Mouse (Mus musculus): ENCODE data around the gene Ngef.
"Not testable (repeated sequence)": the region's sequence is repeated elsewhere in the genome, so short reads cannot be mapped to it uniquely, and the experiment has no call there.

Gene Ngef

DNA sequence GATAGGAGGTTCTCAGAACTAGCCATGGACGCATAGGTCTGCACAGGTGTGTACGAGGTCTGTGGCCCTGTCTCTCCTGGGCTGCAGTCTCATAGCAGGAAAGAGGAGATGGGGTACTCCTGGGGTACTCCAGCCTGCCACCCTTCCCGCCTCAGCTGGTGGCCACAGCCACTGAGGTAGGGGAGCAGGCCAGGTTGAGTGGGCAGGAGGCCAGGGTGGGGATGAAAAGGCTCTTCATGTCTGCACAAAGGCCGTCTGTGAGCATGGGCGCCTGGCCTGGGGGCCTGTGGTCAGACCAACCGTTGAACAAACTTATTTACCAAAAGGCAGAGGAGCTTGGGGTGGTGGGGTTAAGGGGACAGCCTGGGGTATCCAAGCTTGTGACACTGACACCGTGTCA, 101.8 kb downstream of the Ngef start:
- DNase-seq, result no peak

DNA sequence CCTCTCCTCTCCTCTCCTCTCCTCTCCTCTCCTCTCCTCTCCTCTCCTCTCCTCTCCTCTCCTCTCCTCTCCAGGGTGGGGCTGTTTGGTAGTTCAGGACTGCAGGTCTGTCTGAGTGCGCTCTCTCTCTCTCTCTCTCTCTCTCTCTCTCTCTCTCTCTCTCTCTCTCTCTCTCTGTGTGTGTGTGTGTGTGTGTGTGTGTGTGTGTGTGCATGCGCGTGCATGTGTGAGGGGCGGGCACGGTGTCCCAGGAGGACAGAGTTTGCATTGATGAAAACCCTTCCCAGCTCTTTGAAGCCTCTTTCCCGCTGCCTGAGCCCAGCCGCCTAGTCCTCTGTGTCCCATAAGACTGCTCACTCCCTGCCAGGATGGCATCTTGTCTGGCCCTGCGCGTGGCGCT, 103.7 kb downstream of the Ngef start, which contains the start of gene Snorc:
Gene Snorc, plus strand, starts transcription at position 301 of the 400 bp plus-strand sequence.
- DNase-seq, result not testable (repeated sequence)

DNA sequence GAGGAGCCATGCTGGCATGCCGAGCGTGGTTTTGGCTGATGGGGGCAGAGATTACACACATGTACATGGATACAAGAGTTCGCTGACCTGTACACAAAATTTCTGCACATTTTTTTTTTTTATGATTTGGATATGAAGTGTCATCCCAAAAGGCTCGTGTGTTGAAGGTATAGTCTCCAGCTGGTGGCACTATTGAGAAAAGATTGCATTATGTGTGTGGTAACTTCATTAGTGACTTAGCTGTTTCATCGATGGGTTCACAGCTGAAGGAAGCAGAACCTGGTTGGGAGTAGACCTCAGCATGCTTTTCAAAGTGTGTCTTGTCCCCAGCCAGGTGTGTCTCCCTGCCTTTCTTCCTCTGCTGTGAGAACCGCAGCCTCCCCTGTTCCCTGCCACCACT, 105.3 kb downstream of the Ngef start:
- no peak for DNase-seq

DNA sequence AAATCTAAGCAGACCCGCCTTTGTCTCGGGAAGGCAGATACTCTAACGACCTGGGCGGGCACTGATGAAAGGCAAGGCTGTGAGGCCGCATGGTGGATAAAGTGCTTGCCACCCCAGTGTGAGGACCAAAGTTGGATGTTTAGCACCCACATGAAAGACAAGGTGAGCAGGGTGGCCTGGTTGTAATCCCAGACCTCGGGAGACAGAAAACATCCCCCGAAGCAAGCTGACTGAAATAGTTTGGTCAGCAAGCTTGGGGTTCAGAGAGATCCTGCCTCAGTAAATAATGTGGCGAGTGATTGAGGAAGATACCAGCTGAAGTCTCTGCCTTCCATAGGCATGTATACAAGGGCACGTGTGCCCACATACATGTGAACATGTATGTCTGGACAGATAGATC, 106.2 kb downstream of the Ngef start:
- DNase-seq, result no peak

DNA sequence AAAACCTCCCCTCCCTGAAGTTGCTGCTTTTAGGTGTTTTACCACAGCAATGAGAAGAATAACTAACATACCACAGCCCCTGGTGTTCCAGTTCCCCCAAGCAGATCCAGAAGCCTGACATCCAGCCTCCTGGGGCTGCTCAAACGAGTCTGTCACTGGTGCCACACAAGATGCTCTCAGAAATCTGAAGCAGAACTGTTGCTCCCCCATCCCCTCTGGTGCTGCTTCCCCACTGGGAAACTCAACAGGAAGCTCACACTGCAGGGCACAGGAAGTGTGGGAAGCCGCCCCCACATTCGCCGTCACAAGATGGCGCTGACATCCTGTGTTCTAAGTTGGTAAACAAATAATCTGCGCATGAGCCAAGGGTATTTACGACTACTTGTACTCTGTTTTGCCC, 113.8 kb downstream of the Ngef start:
- not testable (repeated sequence) for DNase-seq

DNA sequence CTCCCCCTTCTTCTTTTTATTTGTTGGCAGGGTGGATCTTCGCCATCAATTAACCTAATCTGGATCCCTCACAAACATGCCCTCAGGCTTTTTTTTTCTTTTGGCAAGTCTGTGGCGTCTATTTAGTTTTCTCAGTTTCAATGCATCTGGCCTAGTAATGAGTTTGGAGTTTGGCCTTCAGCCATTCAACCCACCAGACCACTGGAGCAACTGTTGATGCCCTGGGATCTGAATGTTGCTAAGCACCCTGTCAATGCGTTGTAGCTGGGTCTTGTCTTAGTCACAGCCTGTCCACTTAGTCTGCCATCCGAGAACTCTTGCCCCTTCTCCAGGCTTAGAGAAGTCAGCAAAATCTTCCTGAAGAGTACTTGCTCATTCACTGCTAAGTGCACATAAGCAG, 115.6 kb downstream of the Ngef start:
- DNase-seq, result no peak

DNA sequence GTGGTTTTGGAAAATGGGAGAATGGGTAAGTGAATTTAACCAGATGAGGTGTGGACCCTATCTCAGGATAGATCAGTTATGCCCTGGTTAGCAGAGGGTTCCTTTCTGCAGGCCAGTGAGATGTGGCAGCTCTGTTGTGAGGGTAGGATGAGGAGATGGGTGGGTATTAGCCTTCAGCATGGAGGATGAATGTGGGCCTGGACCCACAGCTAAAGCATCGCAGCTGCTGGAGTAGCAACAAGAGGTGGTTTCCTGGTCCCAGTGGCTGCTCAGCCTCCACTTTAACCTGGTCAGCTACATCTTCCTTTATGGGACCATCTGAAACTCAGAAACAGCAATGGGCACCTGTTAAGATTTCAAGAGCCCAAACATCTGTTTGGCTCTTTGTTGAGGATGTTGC, 117.2 kb downstream of the Ngef start:
- DNase-seq, result no peak

DNA sequence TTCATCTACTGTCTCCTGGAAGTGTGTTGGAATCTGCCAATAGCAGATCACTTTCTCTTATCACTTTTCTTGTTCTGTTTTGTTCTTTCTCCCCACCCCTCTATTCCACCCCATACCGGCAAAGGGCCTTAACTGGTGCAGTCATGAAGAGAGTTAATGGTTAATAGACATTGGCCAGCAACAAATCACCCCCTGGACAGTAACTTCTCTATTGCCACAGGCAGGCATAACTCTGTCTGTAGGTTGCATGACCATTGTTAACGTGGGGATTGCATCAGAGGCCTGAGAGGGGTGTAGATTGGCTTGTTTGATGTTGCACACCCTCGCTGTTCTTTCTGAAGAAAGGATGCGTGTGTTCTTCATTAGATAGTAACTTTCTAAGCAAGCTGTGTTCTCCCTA, 124.2 kb downstream of the Ngef start:
- no peak for DNase-seq

DNA sequence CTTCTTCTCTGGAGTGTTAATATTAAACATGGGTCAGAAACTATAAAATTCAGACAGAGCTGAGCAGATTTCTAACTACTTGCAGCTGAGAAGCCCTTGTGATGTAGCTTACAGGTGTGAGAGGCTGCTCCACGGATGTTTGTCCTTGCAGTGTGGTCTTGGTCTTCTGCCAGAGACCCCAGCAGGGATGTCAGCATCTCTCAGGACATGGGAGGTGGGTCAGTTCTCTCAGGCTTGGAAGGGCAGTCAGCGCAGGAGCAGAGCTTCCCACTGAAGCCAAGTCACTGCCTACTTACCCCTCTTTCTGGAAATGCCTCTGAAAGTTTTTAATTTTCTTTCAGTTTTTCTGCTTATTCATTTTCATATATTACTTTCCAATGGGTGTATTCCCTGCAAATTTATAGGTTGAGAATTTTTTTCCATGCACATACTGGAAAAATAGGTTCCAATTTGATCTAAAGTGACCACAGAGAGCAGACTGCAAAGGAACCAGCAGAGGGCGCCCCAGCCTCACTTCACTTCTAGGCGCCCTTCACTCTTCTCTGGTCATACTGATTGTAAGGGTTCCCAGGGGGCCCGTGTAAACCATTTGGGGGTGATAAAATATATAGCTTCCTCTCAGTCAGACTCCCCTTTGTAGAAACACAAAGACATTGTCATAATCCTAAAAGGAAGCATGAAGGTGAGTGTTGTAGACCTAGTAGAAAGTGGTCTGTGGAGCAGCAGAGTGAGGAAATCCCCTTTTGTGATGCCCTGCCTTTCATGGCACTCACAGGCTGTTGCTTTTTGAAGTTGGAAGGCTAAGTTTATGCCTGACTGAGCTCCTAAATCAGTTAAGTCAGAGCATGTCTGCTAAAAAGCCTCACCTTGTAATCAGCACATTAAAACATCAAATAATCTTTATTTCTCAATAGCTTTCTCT, 126.2 kb downstream of the Ngef start:
- DNase-seq, result peak; percentile 66

DNA sequence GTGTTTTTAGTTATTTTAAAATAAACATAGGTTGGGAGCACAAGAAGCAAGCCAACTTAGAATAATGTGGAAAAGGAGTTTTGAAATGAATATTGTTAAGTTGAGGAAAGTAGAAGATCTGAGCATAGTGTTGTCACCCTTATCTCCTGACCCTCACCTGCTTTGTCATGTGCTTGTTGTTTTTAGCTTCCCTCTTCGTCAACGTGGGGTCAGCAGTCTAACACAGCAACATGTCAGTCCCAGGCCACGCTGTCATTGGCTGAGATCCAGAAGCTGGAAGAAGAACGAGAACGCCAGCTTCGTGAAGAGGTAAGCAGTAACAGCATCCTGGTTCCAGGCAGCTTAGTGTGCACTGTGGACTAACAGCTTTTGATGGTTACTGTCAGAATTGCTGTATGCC, 137.1 kb downstream of the Ngef start:
- no peak for DNase-seq

DNA sequence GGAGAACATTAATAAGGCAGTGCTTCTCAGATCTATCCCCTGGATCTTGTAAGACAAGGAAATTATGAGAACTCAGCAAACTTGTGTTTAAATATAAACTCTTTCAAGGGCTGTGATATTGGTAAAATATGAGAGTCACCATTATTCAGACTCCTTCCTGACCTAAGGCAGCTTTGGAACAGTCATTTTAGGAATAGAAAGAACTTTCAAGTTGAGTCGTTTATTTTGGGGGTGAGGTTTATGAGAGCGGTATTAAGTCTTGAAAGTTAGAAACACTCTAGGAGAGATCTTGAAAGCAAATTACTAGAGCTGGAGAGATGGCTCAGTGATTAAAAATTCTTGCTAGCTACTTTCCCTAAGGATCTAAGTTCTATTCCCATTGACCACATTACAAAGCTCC, 138.5 kb downstream of the Ngef start:
- no peak for DNase-seq

Data from thymus, postnatal 14 days (tissue).